Mouse (Mus musculus) C2C12 (cell line): ENCODE results near the gene Srgap2. TPM values are rescaled to one million over a fixed set of nuclear protein-coding genes. Genes with fewer than 3 reads are reported as not detected.
"Not testable (repeated sequence)": the region's sequence is repeated elsewhere in the genome, so short reads cannot be mapped to it uniquely, and the experiment has no call there.

Experiments
- H3K27me3 ChIP-seq: one replicate; pipeline ENCODE4 v1.6.1; 2011; ENCODE audit not compliant: control insufficient read depth, insufficient read depth, insufficient read length
- H3K36me3 ChIP-seq: one replicate; pipeline ENCODE4 v1.6.1; 2011; ENCODE audit not compliant: control insufficient read depth, insufficient read depth
- H3K4me3 ChIP-seq: one replicate; pipeline ENCODE4 v1.5.1; 2011; ENCODE audit warnings: mild to moderate bottlenecking, control low read depth; ENCODE audit not compliant: poor library complexity, insufficient read depth, severe bottlenecking
- H3K79me2 ChIP-seq: one replicate; pipeline ENCODE4 v1.6.1; 2011; ENCODE audit not compliant: control insufficient read depth, insufficient read depth
- H3K79me3 ChIP-seq: one replicate; pipeline ENCODE4 v1.6.1; 2011; ENCODE audit warnings: low read depth, control low read depth
- H3ac ChIP-seq: one replicate; pipeline ENCODE3; 2011; ENCODE audit warnings: low read depth; ENCODE audit not compliant: control insufficient read depth, insufficient read length
- CEBPB ChIP-seq: IDR thresholded peaks from one replicate; pipeline ENCODE4 v1.6.1; 2011; ENCODE audit warnings: low read depth, mild to moderate bottlenecking, control low read depth, moderate library complexity
- CTCF ChIP-seq: IDR thresholded peaks from one replicate; pipeline ENCODE4 v1.5.1; 2011; ENCODE audit not compliant: control insufficient read depth, insufficient read depth, insufficient read length
- FOSL1 ChIP-seq: IDR thresholded peaks from one replicate; pipeline ENCODE4 v1.8.0; 2011; ENCODE audit warnings: mild to moderate bottlenecking, low read length; ENCODE audit not compliant: poor library complexity, insufficient read depth, severe bottlenecking
- MAX ChIP-seq: IDR thresholded peaks from one replicate; pipeline ENCODE4 v1.6.1; 2011; ENCODE audit warnings: mild to moderate bottlenecking, control low read depth
- MYOD1 ChIP-seq: IDR thresholded peaks from one replicate; pipeline ENCODE4 v1.6.1; 2011; ENCODE audit warnings: low read depth; ENCODE audit not compliant: control insufficient read depth, insufficient read length
- MYOG ChIP-seq: IDR thresholded peaks from one replicate; pipeline ENCODE4 v1.6.1; 2011; ENCODE audit not compliant: control insufficient read depth, insufficient read length; ENCODE audit errors: extremely low read depth
- USF1 ChIP-seq: IDR thresholded peaks from one replicate; pipeline ENCODE4 v1.6.1; 2011; ENCODE audit warnings: low read depth, mild to moderate bottlenecking, control low read depth, moderate library complexity
- polyA plus RNA-seq: library from polyadenylated mRNA; unstranded; fragments of >200 nt; fragmentation: generic; extraction: Trizol; gene quantifications from one replicate; pipeline ENCODE4 v1.2.1, GENCODE M21; 2012; ENCODE audit warnings: missing spikeins

Gene Srgap2
- polyA plus RNA-seq, 1 experiment: 10.5 TPM

DNA sequence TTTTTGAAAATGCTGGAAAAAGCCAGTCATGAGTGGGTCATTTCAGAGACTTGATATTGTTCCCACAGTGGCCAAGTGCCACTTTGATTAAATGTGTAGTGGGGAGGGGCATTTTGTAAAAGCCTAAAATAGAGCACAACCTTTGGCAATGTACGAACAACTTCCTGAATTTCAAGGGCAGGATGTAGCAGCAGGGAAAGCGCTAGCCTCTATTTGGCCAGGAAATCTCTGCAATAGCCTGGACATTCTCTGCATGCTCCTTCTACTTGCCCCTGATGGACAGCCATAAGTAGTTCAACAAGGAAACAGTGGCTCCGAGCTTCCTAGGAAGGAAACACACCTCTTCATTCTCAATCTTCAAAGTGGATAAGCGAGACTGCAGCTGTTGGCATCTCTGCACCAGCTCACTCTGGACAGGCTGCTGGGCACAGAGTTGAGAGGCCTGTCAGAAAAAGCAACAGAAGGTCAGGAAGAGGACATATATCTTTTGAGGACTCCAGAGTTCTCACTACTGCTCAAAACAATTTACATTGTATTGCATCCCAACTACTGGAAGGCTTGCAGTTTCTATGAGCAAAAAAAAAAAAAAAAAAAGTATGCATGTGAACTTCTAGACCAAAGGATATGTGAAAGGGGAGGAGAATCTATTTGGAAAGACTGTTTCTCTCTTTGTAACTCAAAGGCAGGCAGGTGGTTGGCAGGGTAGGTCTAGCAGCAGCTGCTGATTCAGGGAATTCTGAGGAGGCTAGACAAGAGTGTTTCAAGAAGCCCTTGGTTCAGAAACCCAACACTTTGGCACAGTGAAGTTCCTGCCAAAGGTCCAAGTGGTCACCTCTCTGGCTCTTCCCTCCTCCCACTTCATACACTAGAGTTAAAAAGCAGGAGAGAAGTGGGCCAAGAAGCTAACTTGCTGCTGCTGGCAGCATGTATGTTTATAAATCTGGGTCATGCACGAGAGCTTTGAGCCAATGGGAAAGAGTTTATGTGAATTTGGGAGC lies 181.4 kb downstream of the Srgap2 start:
- Histone ChIP-seq H3K79me3 (no peaks in the 10 kb centered on the region), H3K36me3 (peaks cover 39% of the 10 kb centered on the region), H3K4me3 (no peak overlapping the region), H3K79me2 (no peaks in the 10 kb centered on the region), H3K27me3 (no peaks in the 10 kb centered on the region), H3ac (no peak overlapping the region)
- TF ChIP-seq MYOD1: no peak
- TF ChIP-seq FOSL1: no peak
- no peak for TF ChIP-seq CTCF
- TF ChIP-seq CEBPB: no peak
- TF ChIP-seq USF1: no peak
- TF ChIP-seq MYOG: no peak
- TF ChIP-seq MAX: no peak

- TF ChIP-seq FOSL1 (no peak), MYOD1 (no peak), CEBPB (no peak), MYOG (no peak), CTCF (no peak), MAX (no peak), USF1 (no peak)
- Histone ChIP-seq H3K79me3 (no peaks in the 10 kb centered on the region), H3K36me3 (peaks cover 38% of the 10 kb centered on the region), H3K4me3 (no peak overlapping the region), H3K27me3 (no peaks in the 10 kb centered on the region), H3ac (no peak overlapping the region), H3K79me2 (no peaks in the 10 kb centered on the region)
Observed at GRCm38 (mm10) chr1:131344691-131345090, 182.5 kb downstream of the Srgap2 start.

DNA sequence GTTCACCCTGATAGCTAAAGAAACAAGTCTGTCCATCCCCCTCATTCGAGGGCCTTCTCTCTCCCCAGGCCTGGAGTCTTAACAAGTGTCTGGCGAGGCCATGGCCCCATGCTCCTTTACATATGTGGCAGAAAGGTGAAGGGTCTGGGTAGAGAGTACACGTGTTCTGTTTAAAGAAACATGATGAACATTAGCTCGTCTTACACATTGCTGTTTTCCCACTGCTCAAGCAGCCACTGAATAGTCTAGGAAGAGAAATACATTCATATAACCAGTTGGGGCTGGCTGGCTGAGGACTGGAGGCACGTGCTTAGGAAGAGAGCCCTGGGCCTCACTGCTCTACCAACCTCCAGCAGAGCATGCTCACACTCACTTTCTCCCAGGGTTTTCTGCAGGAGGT lies 191.1 kb downstream of the Srgap2 start:
- TF ChIP-seq MYOG (no peak), MAX (no peak), MYOD1 (no peak)
- peaks cover 17% of the 10 kb centered on the region for H3K36me3 ChIP-seq
- no peak overlapping the region for H3K4me3 ChIP-seq
- H3ac ChIP-seq: no peak overlapping the region
- no peaks in the 10 kb centered on the region for H3K79me3 ChIP-seq
- H3K27me3 ChIP-seq: no peaks in the 10 kb centered on the region
- no peaks in the 10 kb centered on the region for H3K79me2 ChIP-seq

GRCm38 (mm10) chr1:131335604-131336003 lies 191.5 kb downstream of the Srgap2 start:
- H3K79me3 ChIP-seq: no peaks in the 10 kb centered on the region
- no peak overlapping the region for H3ac ChIP-seq
- no peaks in the 10 kb centered on the region for H3K27me3 ChIP-seq
- H3K4me3 ChIP-seq: no peak overlapping the region
- TF ChIP-seq USF1: no peak
- TF ChIP-seq CEBPB: no peak
- TF ChIP-seq MAX: no peak
- no peak for TF ChIP-seq CTCF
- no peak for TF ChIP-seq MYOG
- TF ChIP-seq FOSL1: no peak
- no peaks in the 10 kb centered on the region for H3K79me2 ChIP-seq
- H3K36me3 ChIP-seq: peaks cover 17% of the 10 kb centered on the region

DNA sequence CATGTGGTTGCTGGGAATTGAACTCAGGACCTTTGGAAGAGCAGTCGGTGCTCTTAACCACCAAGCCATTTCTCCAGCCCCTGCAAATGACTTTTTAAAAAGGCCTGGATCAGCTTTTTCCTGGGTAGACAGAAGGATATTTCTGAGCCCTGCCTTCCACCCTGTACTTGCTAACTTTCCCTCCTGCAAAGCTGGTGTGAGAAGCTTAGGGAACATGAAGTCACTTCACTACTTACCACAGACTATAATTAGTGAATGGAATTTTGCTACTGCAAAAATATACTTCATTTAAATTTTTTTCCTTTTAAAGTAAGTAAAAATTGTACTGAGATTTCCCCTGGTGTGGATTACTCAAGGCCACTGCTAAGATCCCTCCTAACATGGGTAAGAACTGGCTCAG lies 196.0 kb downstream of the Srgap2 start:
- Histone ChIP-seq H3K4me3 (no peak overlapping the region), H3ac (no peak overlapping the region), H3K36me3 (peaks cover 15% of the 10 kb centered on the region), H3K79me2 (no peaks in the 10 kb centered on the region), H3K27me3 (no peaks in the 10 kb centered on the region), H3K79me3 (no peaks in the 10 kb centered on the region)
- TF ChIP-seq USF1 (no peak), CTCF (no peak), MYOG (no peak), MAX (no peak), CEBPB (no peak), FOSL1 (no peak), MYOD1 (no peak)

- H3K36me3 ChIP-seq: peaks cover 17% of the 10 kb centered on the region
- H3K4me3 ChIP-seq, H3K79me2 ChIP-seq, H3K79me3 ChIP-seq, H3K27me3 ChIP-seq, H3ac ChIP-seq: not testable (repeated sequence)
Observed at GRCm38 (mm10) chr1:131329093-131329492, 198.1 kb downstream of the Srgap2 start.
